Mouse (Mus musculus): ENCODE results near the gene Cpt1b.
"Not testable (repeated sequence)": the region's sequence is repeated elsewhere in the genome, so short reads cannot be mapped to it uniquely, and the experiment has no call there.

Cpt1b gene

DNA sequence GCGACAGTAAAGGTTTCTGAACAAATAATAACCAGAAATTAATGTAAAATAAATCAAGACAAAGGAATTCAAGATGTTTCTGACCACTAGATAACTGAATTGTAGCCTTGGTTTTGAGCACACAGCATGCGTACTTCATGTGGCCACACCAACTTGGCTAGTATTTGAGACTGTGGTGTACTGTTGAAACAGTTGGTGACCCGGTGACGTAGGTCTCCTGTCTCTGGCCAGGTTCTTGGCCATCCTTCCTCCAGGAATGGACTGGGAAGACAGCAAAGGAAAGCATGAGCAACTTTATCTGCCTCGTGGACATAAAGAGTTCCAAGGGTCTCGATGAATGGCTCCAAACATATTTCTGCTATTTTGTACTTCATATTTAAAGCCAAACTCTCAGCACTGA, 6.1 kb upstream of the Cpt1b start:
- DNase-seq = no peak

- DNase-seq = no peak
These were observed 5.6 kb upstream of the Cpt1b start for GRCm38 (mm10) chr15:89431271-89431670.

- DNase-seq = not testable (repeated sequence)
These were observed 5.1 kb upstream of the Cpt1b start for GRCm38 (mm10) chr15:89430771-89431170.

DNA sequence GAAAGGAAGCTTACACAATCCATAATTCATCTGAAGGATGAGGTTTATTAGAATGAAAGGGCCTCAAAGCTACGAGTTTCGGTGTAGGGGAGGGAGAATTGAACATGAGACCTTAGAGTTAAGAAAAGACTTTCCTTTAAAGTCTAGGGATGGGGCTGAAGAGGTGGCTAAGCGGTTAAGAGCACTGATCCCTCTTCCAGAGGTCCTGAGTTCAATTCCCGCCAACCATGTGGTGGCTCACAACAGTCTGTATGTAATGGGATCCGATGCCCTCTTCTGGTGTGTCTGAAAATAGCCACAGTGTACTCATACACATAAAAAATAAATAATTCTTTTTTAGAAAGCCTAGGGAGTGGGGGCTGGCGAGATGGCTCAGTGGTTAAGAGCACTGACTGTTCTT, 4.7 kb upstream of the Cpt1b start:
- peak; percentile 27 for DNase-seq

- DNase-seq = peak; percentile 94
These were observed 3.9 kb upstream of the Cpt1b start, which contains the start of the genes C730034F03Rik, Gm44502 and Chkb for GRCm38 (mm10) chr15:89429352-89430221. Gene C730034F03Rik, plus strand, starts transcription at chr15:89429589. Gene Gm44502, minus strand, starts transcription at chr15:89429696. Gene Chkb, minus strand, starts transcription at chr15:89429908.

DNA sequence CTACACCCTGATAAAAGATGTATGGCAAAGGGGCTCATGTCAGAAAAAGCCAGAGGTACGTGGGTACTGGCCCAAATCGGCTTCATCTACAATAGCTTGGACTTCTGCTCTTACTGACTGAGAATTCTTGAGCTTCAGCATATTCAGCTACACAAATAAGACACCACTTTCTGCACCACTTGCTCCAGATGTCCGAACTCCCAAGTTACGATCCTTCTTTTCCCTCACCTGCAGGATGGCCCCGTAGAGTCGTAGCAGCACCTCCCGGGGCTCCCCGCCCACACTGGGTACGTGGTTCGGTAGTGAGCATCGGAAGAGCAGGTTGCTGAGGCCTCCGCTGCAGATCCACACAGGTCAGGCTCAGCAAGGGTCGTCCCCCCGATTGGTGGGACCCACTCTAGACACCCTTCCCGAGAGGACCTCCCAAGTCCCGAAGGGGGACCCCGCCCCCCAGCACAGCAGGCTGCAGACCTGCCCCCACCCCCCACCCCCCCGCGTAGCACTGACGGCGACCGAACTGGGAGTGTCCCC, 3.2 kb upstream of the Cpt1b start:
- DNase-seq = no peak

GRCm38 (mm10) chr15:89428136-89428790, 2.6 kb upstream of the Cpt1b start:
- no peak for DNase-seq

GRCm38 (mm10) chr15:89426716-89427115, 1.1 kb upstream of the Cpt1b start:
- DNase-seq = no peak

GRCm38 (mm10) chr15:89424621-89425020, 1.0 kb downstream of the Cpt1b start:
- DNase-seq = no peak

DNA sequence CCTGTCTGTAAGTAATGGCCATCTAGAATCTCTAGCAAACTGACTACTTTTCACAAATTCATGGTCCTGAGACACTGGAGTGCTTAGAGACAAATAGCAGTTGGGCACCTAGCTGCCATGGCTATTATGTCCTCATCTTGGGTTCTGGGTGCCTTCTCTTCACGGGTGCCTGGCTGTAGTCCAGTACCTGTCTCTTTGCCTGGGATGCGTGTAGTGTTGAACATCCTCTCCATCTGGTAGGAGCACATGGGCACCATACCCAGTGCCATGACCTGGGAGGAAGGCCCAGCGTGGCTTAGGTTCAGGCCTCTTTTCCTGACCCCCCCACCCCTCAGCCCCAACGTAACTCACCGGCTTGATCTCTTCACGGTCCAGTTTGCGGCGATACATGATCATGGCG, 3.7 kb downstream of the Cpt1b start:
- DNase-seq = no peak

GRCm38 (mm10) chr15:89415282-89415681, 10.4 kb downstream of the Cpt1b start:
- no peak for DNase-seq

- DNase-seq = no peak
These were observed 15.5 kb downstream of the Cpt1b start, which contains the start of gene Syce3 for GRCm38 (mm10) chr15:89410118-89410517. Gene Syce3, minus strand, starts transcription at chr15:89410503.

- no peak for DNase-seq
These were observed 19.0 kb downstream of the Cpt1b start for GRCm38 (mm10) chr15:89406691-89407090.

DNA sequence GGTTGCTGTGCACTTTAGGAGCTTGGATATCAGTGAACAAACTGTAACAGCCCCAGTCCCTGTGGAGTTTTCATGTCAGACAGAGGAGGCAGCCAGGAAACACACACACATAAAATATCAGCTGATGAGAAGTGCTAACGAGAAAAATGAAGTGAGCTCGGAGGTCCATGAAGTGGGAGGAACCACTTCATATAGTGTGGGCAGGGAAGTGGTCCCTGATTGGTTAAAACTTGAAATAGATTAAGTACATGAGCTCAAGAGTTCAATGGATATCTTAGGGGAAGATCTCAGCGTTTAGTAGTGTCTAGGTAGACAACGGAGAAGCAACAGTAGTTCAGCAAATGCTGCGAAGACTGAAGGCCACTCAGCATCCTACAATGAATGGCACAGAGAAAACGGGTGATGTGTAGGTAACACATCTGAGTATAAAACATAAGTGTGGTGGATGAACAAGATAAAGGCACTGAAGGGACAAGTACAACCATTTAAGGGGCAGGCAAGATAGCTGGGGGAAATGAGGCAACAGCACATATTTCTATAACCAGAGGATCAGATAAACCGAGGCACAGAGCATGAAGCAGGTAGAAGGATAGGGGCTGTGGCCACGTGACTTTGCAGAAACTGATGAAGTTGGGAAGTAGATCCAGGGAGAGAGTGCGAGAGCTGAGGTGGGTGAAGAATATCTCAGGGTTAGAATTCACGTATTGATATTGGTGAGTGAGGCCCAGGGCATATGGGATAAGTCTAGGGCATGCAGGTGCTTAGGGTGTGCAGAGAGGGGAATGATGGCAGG, 20.6 kb downstream of the Cpt1b start:
- no peak for DNase-seq

DNA sequence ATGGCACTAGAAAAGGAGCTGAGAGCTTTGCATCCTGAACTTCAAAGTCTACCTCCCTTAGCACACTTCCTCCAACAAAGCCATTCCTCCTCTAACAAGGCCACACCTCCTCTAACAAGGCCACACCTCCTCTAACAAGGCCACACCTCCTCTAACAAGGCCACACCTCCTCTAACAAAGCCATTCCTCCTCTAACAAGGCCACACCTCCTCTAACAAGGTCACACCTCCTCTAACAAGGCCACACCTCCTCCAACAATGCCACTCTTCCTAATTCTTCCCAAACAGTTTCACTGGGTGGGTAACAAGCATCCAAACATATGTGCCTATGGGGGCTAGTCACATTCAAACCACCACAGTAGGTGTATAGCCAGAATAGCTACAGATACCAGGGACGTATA, 23.2 kb downstream of the Cpt1b start:
- DNase-seq = no peak

- DNase-seq = no peak
These were observed 25.9 kb downstream of the Cpt1b start for GRCm38 (mm10) chr15:89399716-89400115.

DNA sequence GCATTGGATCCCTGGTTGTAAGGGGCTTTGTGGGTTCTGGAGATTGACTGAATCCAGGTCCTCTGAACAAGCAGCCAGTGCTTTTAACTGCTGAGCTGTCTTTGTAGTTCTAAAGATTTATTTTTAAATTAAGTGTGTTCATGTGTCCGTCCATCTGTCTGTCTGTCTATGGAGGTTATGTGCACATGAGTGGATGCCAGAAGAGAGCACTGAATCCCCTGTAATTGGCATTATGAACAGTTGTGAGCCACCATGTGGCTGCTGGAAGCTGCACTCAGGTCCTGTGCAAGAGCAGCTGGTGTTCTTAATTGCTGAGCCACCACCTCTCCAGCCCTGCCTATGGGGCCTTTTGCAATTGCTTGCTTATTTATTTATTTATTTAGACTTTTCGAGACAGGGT, 27.5 kb downstream of the Cpt1b start:
- no peak for DNase-seq

GRCm38 (mm10) chr15:89396883-89397282, 28.8 kb downstream of the Cpt1b start:
- DNase-seq = no peak

GRCm38 (mm10) chr15:89390081-89390480, 35.6 kb downstream of the Cpt1b start:
- no peak for DNase-seq

GRCm38 (mm10) chr15:89387127-89387526, 38.5 kb downstream of the Cpt1b start:
- DNase-seq = peak; percentile 65

- no peak for DNase-seq
These were observed 41.0 kb downstream of the Cpt1b start, which contains the start of gene Klhdc7b for GRCm38 (mm10) chr15:89384617-89385016. Gene Klhdc7b, plus strand, starts transcription at chr15:89384917.

DNA sequence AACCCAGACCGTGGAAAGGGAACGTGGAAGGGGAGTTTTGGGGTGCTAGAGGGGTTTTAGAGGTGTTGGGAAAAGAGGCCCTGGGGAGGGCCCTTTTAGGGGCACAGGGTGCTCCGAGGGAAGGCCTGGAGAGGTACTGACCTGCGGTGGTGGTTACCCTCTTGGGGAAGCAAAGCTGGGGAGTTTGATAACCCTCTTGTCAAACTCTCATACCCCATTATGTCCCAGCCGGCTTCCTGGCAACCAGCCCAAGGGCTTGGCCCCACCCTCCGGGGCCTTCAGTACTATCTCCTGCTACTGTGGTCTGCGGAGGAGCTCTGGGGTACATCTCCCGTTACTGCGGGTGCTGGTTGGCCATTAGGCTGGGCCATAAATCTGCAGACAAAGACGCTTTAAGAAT, 46.2 kb downstream of the Cpt1b start:
- DNase-seq = peak; percentile 56
